Mouse (Mus musculus): ENCODE results near the gene Tbc1d2.

DNA sequence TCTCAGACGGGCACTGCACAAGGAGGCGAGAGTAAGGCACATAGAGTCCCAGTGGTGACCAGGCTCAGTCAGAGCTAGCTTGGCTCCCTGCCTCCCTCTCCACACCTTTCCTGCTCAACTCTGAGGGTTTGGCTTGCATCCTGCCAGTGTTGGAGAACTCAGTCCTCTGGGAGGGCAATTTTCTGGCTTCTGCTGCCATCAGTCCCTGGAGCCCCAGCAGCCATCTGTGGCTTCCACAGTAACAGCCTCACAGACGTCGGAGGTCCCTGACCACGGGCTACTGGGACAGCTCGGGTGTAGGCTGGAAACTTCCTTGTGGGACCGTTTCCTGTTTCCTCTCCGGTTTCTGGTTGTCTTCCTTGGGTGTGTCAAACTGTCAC, 64.2 kb downstream of the Tbc1d2 start:
- TF ChIP-seq CTCF (IDR thresholded peaks at IDR 0.05; ENCODE audit: low read depth, low read length) (no peak), POLR2A (IDR thresholded peaks at IDR 0.05; ENCODE audit: extremely low read depth, insufficient read depth, low read length) (no peak)

Data from liver, adult 2 months (tissue).